Mouse (Mus musculus) cerebellum, postnatal 14 days (tissue): ENCODE measurements around the gene Ski.

Source experiments
- DNase-seq, 2 experiments: peaks; one replicate each; pipeline ENCODE4 v3.0.0; 2021; ENCODE audit warnings: mixed read lengths in 2 of 2

Gene Ski

GRCm38 (mm10) chr4:155128411-155128810, 94.0 kb downstream of the Ski start:
- no peak for DNase-seq

DNA sequence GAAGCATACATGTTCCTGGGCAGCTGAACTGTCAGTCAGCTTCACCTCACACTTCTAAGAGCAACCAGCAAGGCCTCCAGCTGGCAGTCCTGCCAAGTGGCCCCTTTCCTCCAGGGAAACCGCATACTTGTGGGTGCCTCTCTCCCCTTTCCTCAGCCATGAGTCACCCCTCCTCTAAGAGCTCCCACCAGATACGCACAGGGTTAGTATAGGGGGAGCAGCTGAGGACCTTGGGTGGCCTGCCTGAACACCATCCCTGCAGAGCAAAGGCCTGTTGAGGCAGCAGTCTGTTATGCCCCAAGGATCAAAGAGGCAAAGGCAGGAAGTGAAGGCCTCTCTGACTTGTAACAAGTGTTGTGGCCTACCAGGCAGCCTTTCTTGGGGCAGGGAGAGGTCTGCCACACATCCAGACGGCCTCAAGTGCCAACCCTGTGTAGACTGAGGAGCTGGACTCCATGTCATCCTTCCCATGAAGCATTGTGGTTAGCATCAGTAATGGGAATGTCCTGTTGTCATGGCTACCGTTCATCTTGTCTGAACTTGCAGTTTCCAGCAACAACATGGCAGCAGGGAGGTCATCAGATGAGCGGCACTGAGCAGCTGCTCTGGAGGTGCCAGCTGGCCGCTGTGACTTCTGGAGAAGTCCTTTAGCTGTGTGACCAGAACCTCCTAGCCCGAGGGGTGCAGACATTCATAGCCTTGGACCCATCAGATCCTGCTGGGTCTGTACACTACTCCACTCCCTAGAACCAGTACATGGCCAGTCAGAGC, 95.6 kb downstream of the Ski start:
- DNase-seq: no peak

DNA sequence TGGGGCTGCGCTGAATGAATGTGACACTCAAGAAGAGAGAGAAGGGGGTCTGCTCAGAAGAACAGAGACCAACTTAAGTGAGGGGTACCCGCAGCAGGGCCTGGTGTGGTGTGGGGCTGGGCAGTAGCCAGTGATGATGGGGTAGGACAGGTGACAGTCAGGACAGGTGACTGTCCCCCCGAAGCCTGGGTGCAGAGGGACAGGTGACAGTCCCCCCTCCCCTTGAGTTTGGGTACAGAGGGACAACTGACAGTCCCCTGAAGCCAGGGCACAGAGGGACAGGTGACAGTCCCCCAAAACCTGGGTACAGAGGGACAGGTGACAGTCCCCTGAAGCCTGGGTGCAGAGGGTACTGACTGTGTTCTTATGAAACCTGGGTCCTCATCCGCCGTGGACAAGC, 96.2 kb downstream of the Ski start:
- DNase-seq: no peak

- DNase-seq: no peak
Observed at GRCm38 (mm10) chr4:155125310-155125709, 97.1 kb downstream of the Ski start.

DNA sequence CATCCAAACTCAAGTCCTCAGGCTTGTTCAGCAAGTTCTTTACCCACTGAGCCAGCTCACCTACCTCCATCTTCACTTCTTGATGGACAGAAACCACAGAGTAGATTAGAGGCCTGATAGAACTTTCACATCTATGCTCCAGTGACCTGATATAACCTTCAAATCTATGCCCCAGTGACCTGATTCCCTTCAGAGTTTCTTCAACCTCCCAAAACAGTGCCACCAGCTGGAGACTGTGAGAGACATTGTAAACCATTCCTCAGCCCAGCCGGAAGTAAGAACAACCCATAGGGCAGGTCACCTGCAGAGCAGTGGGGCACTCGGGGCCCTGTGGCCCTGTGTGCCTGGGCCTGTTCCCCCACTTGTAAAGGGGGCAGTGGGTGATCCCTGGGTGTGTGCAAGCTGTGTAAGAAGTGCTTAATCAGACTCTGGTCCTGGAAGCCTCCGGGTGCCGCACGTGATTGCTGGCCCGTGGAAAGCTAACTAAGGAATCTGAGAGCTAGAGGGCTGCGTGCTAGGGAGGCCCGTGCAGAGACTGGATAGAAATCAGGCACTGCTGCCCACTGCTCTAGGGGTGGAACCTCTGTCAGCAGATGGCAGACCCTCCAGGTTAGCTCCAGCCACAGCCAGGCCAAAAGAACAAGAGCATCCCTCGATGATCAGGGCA, 98.4 kb downstream of the Ski start:
- DNase-seq: no peak

GRCm38 (mm10) chr4:155122444-155123040, 99.8 kb downstream of the Ski start:
- peak; percentile 82 to 89 for DNase-seq

- no peak for DNase-seq
Observed at GRCm38 (mm10) chr4:155121915-155122443, 100.4 kb downstream of the Ski start.

GRCm38 (mm10) chr4:155121222-155121621, 101.2 kb downstream of the Ski start:
- no peak for DNase-seq

DNA sequence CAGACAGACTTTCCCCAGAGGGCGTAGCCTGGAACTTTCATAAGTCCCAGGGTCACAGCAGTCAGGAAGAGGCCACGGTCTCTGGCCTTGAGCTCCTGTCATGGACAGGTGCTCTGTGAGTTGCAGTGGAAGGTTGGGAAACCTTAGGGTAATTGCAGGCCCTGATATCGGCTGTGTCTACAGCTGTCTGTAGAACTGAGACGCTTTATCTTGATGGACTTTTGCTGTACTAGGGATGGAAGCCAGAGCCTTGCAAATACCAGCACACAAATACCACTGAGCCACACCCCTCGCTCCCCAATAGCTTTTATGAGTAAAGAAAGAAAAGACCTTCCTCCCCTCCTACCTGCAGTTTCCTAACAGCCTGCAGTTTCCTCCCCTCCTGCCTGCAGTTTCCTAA, 101.8 kb downstream of the Ski start:
- no peak for DNase-seq

DNA sequence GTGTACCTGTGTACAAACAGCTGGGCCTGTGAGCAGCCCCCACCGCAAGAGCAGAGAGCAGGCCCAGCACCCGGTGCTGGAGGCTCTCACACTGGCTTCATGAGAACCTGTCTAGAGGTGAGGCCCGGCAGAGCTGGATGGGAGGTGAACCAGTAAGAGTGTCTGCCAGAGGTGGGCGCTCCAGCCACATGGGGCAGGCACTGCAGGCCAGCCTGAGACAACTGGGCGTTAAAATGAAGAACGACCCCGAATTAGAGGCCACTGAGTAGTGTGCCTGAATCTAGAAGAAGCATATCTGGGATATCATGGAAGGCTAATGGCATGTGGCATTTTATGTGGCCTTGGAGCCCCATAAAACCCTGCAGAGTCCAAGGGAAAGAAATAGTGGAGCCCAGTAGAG, 102.4 kb downstream of the Ski start:
- no peak for DNase-seq

GRCm38 (mm10) chr4:155118278-155118677, 104.1 kb downstream of the Ski start:
- no peak for DNase-seq

- no peak for DNase-seq
Observed at GRCm38 (mm10) chr4:155117396-155117978, 104.9 kb downstream of the Ski start.

DNA sequence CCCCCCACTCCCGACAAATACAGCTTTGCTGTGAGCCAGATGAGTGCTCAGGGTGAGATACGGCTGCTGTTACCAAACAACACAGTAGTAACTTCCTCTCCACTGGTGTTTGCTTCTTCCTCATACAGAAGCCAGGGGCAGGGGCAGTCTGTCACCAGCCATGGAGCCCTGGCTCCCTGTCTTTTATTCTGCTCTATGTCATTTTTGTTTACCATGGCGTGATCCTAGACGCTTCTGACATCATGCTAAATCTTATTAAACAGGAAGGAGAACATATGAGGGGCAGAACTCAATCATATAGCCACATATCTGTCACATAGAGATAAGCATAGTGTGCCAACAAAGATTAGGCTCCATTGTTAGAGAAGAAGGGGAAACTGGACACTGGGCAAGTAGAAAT, 105.8 kb downstream of the Ski start:
- no peak for DNase-seq

DNA sequence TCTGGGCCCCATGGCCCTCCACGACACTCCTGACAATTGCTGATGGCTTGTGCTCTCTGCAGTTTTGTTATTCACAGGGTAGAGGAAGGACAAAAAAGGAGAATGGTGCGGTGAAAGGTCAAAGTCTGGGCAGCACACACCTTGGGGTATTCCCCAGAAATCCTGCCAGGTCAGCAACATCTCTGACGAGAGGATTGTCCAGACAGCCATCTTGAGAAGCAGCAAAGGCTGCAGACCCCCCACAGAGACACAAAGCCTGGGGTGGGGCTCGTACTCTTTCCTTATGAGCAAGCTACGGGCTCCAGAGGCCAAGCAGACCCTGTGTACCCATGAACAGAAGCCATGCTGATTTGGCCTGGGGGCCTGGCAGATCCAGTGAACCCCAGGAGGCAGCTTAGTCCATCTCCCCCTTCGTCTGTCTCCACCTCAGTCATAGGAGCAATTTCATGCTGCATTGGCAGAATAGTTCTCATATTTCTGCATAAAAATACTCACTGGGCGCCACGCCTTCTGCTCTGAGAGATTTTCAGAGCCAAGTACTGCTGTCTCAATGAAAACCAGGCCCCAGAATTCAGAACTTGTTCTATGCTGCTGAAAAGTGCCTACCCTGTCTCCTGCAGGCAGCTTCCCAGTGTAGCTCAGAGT, 108.5 kb downstream of the Ski start:
- no peak for DNase-seq

DNA sequence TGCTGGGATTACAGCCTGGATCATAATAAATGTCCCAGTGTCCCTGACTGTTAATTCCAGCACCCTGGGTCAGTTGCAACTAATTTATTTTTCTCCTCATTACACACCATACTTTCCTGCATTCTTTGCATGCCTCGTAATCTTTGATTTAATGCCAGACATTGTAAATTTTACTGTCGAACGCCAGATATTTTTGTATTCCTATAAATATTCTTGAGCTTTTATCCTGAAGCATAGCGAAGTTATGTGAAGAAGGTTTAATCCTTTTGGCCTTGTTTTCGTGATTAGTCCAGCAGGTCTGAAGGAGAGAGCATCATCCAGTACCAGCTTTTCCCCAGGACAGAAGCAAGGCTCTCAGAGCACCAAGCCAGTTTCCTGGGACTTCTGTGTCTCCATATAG, 112.9 kb downstream of the Ski start:
- no peak for DNase-seq

- no peak for DNase-seq
Observed at GRCm38 (mm10) chr4:155107886-155108285, 114.5 kb downstream of the Ski start.
